In genomic region chr10:95388821-95389477, GRCm38 (mm10) we compare ENCODE assay signal across 9 mouse cellular contexts. TPM values are rescaled to one million over a fixed set of nuclear protein-coding genes. Genes with fewer than 3 reads are reported as not detected.
DNase-seq lines count a peak whose midpoint lies in the region; ATAC-seq and TF ChIP-seq lines count a peak whose summit lies in the region.
"Had no signal": no experiment of that assay in that cellular context is flagged by ENCODE, and none has a peak within 500 bp of the region (broad histone marks: within the 10 kb centered on the region; RNA-seq: fewer than 3 reads in every experiment).

No protein-coding gene starts in this region.

- peak; percentile 46 for DNase-seq in gastrocnemius, adult 2 months
- no peak for DNase-seq in gastrocnemius, postnatal 10 days
- DNase-seq in gonadal fat pad, adult 2 months (ENCODE audit: low read depth), result peak; percentile 22
- peak; percentile 80 for DNase-seq in kidney, adult 2 months
- no peak for DNase-seq in thymus, adult 2 months
- no peak for DNase-seq in hindbrain, embryonic 14.5 days (ENCODE audit: low spot score)

- intact Hi-C loops in gastrocnemius, adult 2 months (cut with DNase I), result no loop called here

- H3K4me2 ChIP-seq in myocyte (ENCODE audit: low read depth), result peak overlapping the region; percentile 76
- H3K4me2 ChIP-seq in hindbrain, embryonic 14.5 days (replicated peaks), result no peak overlapping the region
- H3K4me2 ChIP-seq: hindbrain, embryonic 15.5 days had no signal

- no peaks in the 10 kb centered on the region for H3K9me3 ChIP-seq in hindbrain, embryonic 14.5 days (ENCODE audit: control insufficient read depth, low read length)
- H3K9me3 ChIP-seq: hindbrain, embryonic 15.5 days had no signal

- TF ChIP-seq CTCF in gastrocnemius, adult 2 months (IDR thresholded peaks at IDR 0.05), result no peak
- TF ChIP-seq CTCF in kidney, adult 2 months (conservative IDR thresholded peaks at IDR 0.05; ENCODE audit: insufficient read depth, insufficient read length, low read depth, low read length), result no peak
- no peak for TF ChIP-seq CTCF in thymus, adult 2 months (IDR thresholded peaks at IDR 0.05; ENCODE audit: borderline replicate concordance, control insufficient read depth, extremely low read depth, insufficient read depth, low read length, poor library complexity)

- no peaks in the 10 kb centered on the region for H3K36me3 ChIP-seq in kidney, adult 2 months (ENCODE audit: control insufficient read depth, insufficient read depth, low read length)
- H3K36me3 ChIP-seq in myocyte (ENCODE audit: control insufficient read depth, insufficient read depth), result no peaks in the 10 kb centered on the region
- no peaks in the 10 kb centered on the region for H3K36me3 ChIP-seq in thymus, adult 2 months (ENCODE audit: control insufficient read depth, insufficient read depth, low read length)
- no peaks in the 10 kb centered on the region for H3K36me3 ChIP-seq in hindbrain, embryonic 14.5 days (replicated peaks; ENCODE audit: control insufficient read depth, insufficient read depth)
- H3K36me3 ChIP-seq: hindbrain, embryonic 15.5 days had no signal

- no peaks in the 10 kb centered on the region for H3K4me1 ChIP-seq in kidney, adult 2 months (ENCODE audit: control insufficient read depth, insufficient read depth, low read length)
- no peaks in the 10 kb centered on the region for H3K4me1 ChIP-seq in thymus, adult 2 months (replicated peaks; ENCODE audit: control insufficient read depth, insufficient read depth, low read length)
- no peaks in the 10 kb centered on the region for H3K4me1 ChIP-seq in hindbrain, embryonic 14.5 days (replicated peaks; ENCODE audit: control insufficient read depth, insufficient read depth, low read length)
- H3K4me1 ChIP-seq: hindbrain, embryonic 15.5 days had no signal

- peak overlapping the region; percentile 70 for H3K4me3 ChIP-seq in gastrocnemius, adult 2 months
- H3K4me3 ChIP-seq in kidney, adult 2 months (ENCODE audit: insufficient read depth, low read depth, low read length), result peak overlapping the region; percentile 15; the same call in 1 of the 2 replicates
- no peak overlapping the region for H3K4me3 ChIP-seq in myocyte
- no peak overlapping the region for H3K4me3 ChIP-seq in thymus, adult 2 months (ENCODE audit: control insufficient read depth, insufficient read depth, low read length)
- no peak overlapping the region for H3K4me3 ChIP-seq in hindbrain, embryonic 14.5 days (replicated peaks; ENCODE audit: low read length)
- H3K4me3 ChIP-seq: hindbrain, embryonic 15.5 days had no signal

- H3K79me2 ChIP-seq in myocyte (ENCODE audit: control insufficient read depth, insufficient read depth), result no peaks in the 10 kb centered on the region

- no peak for TF ChIP-seq POLR2A in kidney, adult 2 months (IDR thresholded peaks at IDR 0.05; ENCODE audit: low read depth, low read length)
- TF ChIP-seq POLR2A in myocyte (IDR thresholded peaks at IDR 0.05; ENCODE audit: insufficient read length, low read depth), result peak; percentile 17
- TF ChIP-seq POLR2A in thymus, adult 2 months (IDR thresholded peaks at IDR 0.05; ENCODE audit: control insufficient read depth, extremely low read depth, insufficient read depth, low read length, poor library complexity), result no peak

- peak overlapping the region; percentile 88 for H3K27ac ChIP-seq in gastrocnemius, adult 2 months
- H3K27ac ChIP-seq in kidney, adult 2 months (ENCODE audit: insufficient read depth, low read depth, low read length), result peak overlapping the region; percentile 66
- H3K27ac ChIP-seq in thymus, adult 2 months (ENCODE audit: control insufficient read depth, insufficient read depth, low read length), result no peak overlapping the region
- no peak overlapping the region for H3K27ac ChIP-seq in hindbrain, embryonic 14.5 days
- H3K27ac ChIP-seq: hindbrain, embryonic 15.5 days had no signal

- H3K9ac ChIP-seq in hindbrain, embryonic 14.5 days, result no peak overlapping the region
- H3K9ac ChIP-seq: hindbrain, embryonic 15.5 days had no signal

- H3K27me3 ChIP-seq in kidney, adult 2 months (replicated peaks; ENCODE audit: control insufficient read depth, insufficient read depth, low read length), result no peaks in the 10 kb centered on the region
- no peaks in the 10 kb centered on the region for H3K27me3 ChIP-seq in myocyte (ENCODE audit: control insufficient read depth, insufficient read depth, insufficient read length)
- no peaks in the 10 kb centered on the region for H3K27me3 ChIP-seq in thymus, adult 2 months (ENCODE audit: control insufficient read depth, insufficient read depth, low read length)
- no peaks in the 10 kb centered on the region for H3K27me3 ChIP-seq in hindbrain, embryonic 14.5 days (ENCODE audit: control insufficient read depth, insufficient read depth, low read length)
- H3K27me3 ChIP-seq: hindbrain, embryonic 15.5 days had no signal

- 54% methylated on average over 23 of the region's 23 CpGs for WGBS in kidney, adult 2 months
- 67% methylated on average over 23 of the region's 23 CpGs for WGBS in thymus, adult 2 months
- 84% methylated on average over 23 of the region's 23 CpGs for whole genome bisulfite sequencing in hindbrain, embryonic 14.5 days

- no peak overlapping the region for H3ac ChIP-seq in myocyte (ENCODE audit: control insufficient read depth, insufficient read length)

- no peak for ATAC-seq in erythroblast, adult 5-6 weeks (replicated peaks; ENCODE audit: low FRiP score, poor library complexity, severe bottlenecking)
- no peak for ATAC-seq in hindbrain, embryonic 14.5 days (ENCODE audit: low FRiP score)

TF ChIP-seq in myocyte, 11 proteins besides CTCF, POLR2A, EP300 and RAD21:
- TF ChIP-seq SRF (IDR thresholded peaks at IDR 0.05; ENCODE audit: control insufficient read depth, insufficient read length, low read depth), result no peak
- no peak for TF ChIP-seq E2F4 (IDR thresholded peaks at IDR 0.05; ENCODE audit: insufficient read depth)
- TF ChIP-seq TCF12 (IDR thresholded peaks at IDR 0.05; ENCODE audit: insufficient read depth, poor library complexity, severe bottlenecking), result no peak
TF ChIP-seq in myocyte: peak in this region for 0.

RNA-seq across cellular contexts. Expression of gene Socs2, which starts 28.0 kb away (rescaled TPM):
- total RNA-seq in gastrocnemius, adult 2 months (2021), result 10 to 100 TPM; 18.0 to 26.9 TPM
- 10 to 100 TPM; 13.9 to 21.3 TPM for total RNA-seq in gastrocnemius, postnatal 10 days (2021)
- 10.8 and 14.6 TPM in 2 replicates for polyA plus RNA-seq in gonadal fat pad, adult 2 months (2012; rRNA removed)
- 24.5 and 42.9 TPM in 2 replicates for polyA plus RNA-seq in kidney, adult 2 months (2012; rRNA removed)
- 27.5 TPM for polyA plus RNA-seq in myocyte (2012; fragmentation: generic; extraction: Trizol)
- total RNA-seq in erythroblast, adult 5-6 weeks (2015; ENCODE audit: low replicate concordance), result not detected in 2 replicates
- total RNA-seq in erythroblast, adult 5-6 weeks (2017; ENCODE audit: low replicate concordance), result not detected in 2 replicates
- 18.4 and 19.4 TPM in 2 replicates for polyA plus RNA-seq in thymus, adult 2 months (2012; rRNA removed)
- 133 and 138 TPM in 2 replicates for polyA plus RNA-seq in hindbrain, embryonic 14.5 days (2014; fragmentation: Nextera tagmentation; extraction: Ambion mirVana)

Comparison
In these comparisons a context has a peak if more than half of its experiments do, and no peak if none do; other contexts are left out.
1. DNase-seq: peak in gastrocnemius, adult 2 months (single experiment), gonadal fat pad, adult 2 months (single experiment) and kidney, adult 2 months (single experiment); none in gastrocnemius, postnatal 10 days (single experiment), thymus, adult 2 months (single experiment) and hindbrain, embryonic 14.5 days (single experiment).
2. H3K27ac ChIP-seq: peak in gastrocnemius, adult 2 months (single experiment) and kidney, adult 2 months (single experiment); none in thymus, adult 2 months (single experiment) and hindbrain, embryonic 14.5 days (single experiment).
3. H3K4me3 ChIP-seq: peak in gastrocnemius, adult 2 months (single experiment) and kidney, adult 2 months (single experiment); none in myocyte (single experiment), thymus, adult 2 months (single experiment) and hindbrain, embryonic 14.5 days (single experiment).